Mouse (Mus musculus) neural tube, embryonic 11.5 days (tissue): Measurements from ENCODE around the gene Nthl1. TPM values are rescaled to one million over a fixed set of nuclear protein-coding genes. Genes with fewer than 3 reads are reported as not detected.
A peak's percentile ranks its signal among the peaks of the same experiment; 100 is the strongest.

Experiments
- ATAC-seq: fragments of 200-750 bp; cut with Nextera tagmentation; 2 replicates; pipeline ENCODE4 v1.8.0; 2017; ENCODE audit warnings: moderate number of reproducible peaks, mild to moderate bottlenecking, moderate TSS enrichment, moderate library complexity; ENCODE audit not compliant: insufficient read depth, low FRiP score, low TSS enrichment
- DNase-seq: peaks from one replicate; pipeline ENCODE4 v3.0.0-alpha.2; 2015; ENCODE audit warnings: low spot score
- H3K27ac ChIP-seq: fragments of 300-500 bp; sonication (generic); 2 replicates; pipeline ENCODE4 v1.5.1; 2014; ENCODE audit warnings: low read depth, mild to moderate bottlenecking, low read length
- H3K27me3 ChIP-seq: fragments of 300-500 bp; sonication (generic); 2 replicates; pipeline ENCODE4 v1.6.1; 2014; ENCODE audit warnings: mild to moderate bottlenecking, low read length, mixed read lengths; ENCODE audit not compliant: control insufficient read depth, insufficient read depth
- H3K36me3 ChIP-seq: fragments of 300-500 bp; sonication (generic); 2 replicates; pipeline ENCODE4 v1.6.1; 2014; ENCODE audit warnings: mild to moderate bottlenecking, low read length, moderate library complexity, mixed read lengths; ENCODE audit not compliant: control insufficient read depth, insufficient read depth
- H3K4me1 ChIP-seq: fragments of 300-500 bp; sonication (generic); 2 replicates; pipeline ENCODE4 v1.6.1; 2014; ENCODE audit warnings: low read length, mixed read lengths; ENCODE audit not compliant: control insufficient read depth, insufficient read depth
- H3K4me2 ChIP-seq: fragments of 300-500 bp; sonication (generic); 2 replicates; pipeline ENCODE4 v1.6.1; 2014; ENCODE audit warnings: low read depth, mild to moderate bottlenecking, moderate library complexity
- H3K4me3 ChIP-seq: fragments of 300-500 bp; sonication (generic); 2 replicates; pipeline ENCODE4 v1.5.1; 2014; ENCODE audit warnings: low read depth, low read length
- H3K9ac ChIP-seq: fragments of 300-500 bp; sonication (generic); 2 replicates; pipeline ENCODE4 v1.6.1; 2014; ENCODE audit warnings: mild to moderate bottlenecking, low read length
- H3K9me3 ChIP-seq: fragments of 300-500 bp; sonication (generic); 2 replicates; pipeline ENCODE4 v1.6.1; 2016; ENCODE audit warnings: low read length; ENCODE audit not compliant: control insufficient read depth
- WGBS: fragments of 180-500 bp; shearing (Covaris S2); extraction: QIAGEN DNeasy Blood & Tissue Kit; methylation state at CpG from one replicate; pipeline ENCODE4 v1.1.7; 2014; 5-methylcytosine and 5-hydroxymethylcytosine counted together
- polyA plus RNA-seq: library from polyadenylated mRNA; unstranded; fragments of >200 nt; fragmentation: Nextera tagmentation; extraction: Ambion mirVana; gene quantifications from 2 replicates; pipeline ENCODE4 v1.2.1, GENCODE M21; 2014

Gene Nthl1
- polyA plus RNA-seq, 1 experiment from 2014 or later, result 13.8 TPM

DNA sequence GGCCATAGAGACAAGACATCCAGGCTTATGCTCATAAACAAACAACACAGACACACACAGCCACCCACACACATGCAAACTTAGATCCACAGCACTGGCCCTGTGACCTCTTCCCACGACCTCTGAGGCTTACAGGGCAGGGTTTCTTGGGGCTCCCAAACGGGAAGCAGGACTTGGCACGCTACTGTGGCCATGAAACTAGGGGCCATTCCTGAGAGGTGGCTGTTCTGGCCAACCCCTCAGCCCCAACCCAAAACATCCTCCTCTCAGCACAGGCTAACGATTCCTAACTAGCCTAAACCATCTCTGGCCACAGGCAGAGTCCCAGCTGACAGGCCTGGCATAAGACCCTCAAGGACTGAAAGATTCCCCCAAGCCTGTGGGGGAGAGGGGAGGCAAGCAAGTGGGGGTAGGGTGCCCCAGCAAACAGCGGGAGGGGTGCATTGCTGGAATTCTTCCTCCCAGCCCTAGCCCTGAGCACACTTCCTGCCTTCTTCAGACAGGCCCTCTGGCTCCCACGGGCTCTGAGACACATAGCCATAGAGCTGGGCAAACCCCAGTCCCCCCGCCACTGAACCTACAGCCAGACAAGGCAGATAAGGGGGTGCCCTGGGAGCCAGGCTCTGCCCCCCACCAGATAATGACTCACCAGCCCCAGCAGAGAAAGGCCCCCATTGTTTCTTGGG, 11.7 kb downstream of the Nthl1 start:
- no peaks in the 10 kb centered on the region for H3K36me3 ChIP-seq
- 0 out of 2 replicates have a peak overlapping the region, but pooled peaks have one; percentile 9 for H3K4me2 ChIP-seq
- peak; percentile 30 for DNase-seq
- peak overlapping the region; percentile 29; the same call in 1 of the 2 replicates for H3K27ac ChIP-seq
- no peak overlapping the region for H3K4me3 ChIP-seq
- no peak overlapping the region for H3K9ac ChIP-seq
- no peaks in the 10 kb centered on the region for H3K9me3 ChIP-seq
- ATAC-seq, result no peak
- H3K4me1 ChIP-seq, result no peaks in the 10 kb centered on the region
- H3K27me3 ChIP-seq, result 0 out of 2 replicates have a peak, but pooled peaks cover 8% of the 10 kb centered on the region
- WGBS, result 52% methylated on average over 7 of the region's 7 CpGs

DNA sequence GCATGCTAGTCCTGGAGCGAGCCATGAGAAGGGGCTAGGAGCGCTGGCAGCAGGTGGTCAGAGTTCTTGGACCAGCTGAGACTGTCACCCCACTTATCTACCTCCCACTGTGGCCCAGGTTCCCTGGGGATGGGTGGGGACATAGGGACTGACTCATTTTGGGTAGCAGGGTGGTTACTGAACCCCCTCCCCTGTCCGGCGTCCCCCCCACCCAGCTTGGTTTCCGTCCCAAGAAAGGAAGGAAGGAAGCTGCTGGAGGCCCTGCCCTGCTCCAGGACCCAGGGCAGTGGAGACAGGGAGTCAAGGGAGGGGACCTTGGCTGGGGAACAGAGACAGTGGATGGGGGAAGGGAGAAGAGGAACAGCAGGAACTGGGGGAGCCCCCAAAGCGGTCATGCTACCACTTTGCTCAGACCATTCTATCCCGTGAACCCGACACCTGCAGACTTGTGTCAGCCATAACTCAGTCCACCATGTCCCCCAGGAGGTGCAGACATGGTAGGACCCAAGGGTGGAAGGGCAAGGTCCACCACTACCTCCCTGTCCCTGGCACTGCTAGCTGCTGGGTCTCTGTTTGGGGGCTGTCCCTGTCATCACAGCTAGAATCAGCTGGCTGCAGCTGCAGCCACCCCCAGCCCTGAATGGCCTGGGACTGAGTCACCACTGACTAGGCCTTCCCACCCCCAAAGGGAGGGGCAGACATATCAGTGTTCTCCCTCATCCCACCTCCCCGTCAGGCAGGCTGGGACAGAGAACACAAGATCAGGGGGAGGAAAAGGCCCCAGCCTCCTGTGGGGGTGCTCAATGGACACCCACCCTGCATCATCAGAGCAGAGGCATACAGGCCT, 12.6 kb downstream of the Nthl1 start:
- ATAC-seq (no peak), DNase-seq (no peak)
- H3K36me3 ChIP-seq, result no peaks in the 10 kb centered on the region
- H3K27me3 ChIP-seq, result 0 out of 2 replicates have a peak, but pooled peaks cover 8% of the 10 kb centered on the region
- peaks cover 3% of the 10 kb centered on the region for H3K4me1 ChIP-seq
- H3K27ac ChIP-seq, result 0 out of 2 replicates have a peak overlapping the region, but pooled peaks have one; percentile 29
- WGBS, result 88% methylated on average over 7 of the region's 9 CpGs
- H3K4me2 ChIP-seq, result 0 out of 2 replicates have a peak overlapping the region, but pooled peaks have one; percentile 9
- no peaks in the 10 kb centered on the region for H3K9me3 ChIP-seq
- H3K9ac ChIP-seq, result no peak overlapping the region
- H3K4me3 ChIP-seq, result no peak overlapping the region

DNA sequence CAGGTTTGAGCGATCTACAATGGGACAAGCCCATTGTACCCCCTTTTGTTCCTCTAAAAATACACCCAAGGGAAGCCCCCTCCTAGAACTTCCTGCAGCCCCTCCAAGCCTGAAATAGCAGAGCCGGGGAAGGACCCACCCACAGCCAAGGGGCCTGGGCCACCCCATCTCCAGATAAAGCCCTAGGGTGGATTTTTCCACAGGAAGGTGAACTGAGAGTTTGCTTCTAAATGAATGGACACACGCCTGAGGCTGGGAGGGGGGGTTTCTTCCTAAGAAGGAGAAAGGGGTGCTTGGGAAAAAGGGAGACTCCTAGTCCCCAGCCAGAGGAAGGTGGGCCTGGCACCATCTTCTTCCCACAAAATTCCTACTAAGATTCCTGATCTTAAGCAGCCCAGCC, 13.4 kb downstream of the Nthl1 start:
- Histone ChIP-seq H3K4me2 (no peak overlapping the region), H3K27ac (no peak overlapping the region), H3K27me3 (peaks cover 13% of the 10 kb centered on the region; the same call in 1 of the 2 replicates), H3K36me3 (no peaks in the 10 kb centered on the region), H3K9me3 (no peaks in the 10 kb centered on the region), H3K4me1 (peaks cover 7% of the 10 kb centered on the region), H3K9ac (no peak overlapping the region), H3K4me3 (no peak overlapping the region)
- WGBS, result 83% methylated on average over 3 of the region's 3 CpGs
- DNase-seq, result no peak
- ATAC-seq, result no peak

DNA sequence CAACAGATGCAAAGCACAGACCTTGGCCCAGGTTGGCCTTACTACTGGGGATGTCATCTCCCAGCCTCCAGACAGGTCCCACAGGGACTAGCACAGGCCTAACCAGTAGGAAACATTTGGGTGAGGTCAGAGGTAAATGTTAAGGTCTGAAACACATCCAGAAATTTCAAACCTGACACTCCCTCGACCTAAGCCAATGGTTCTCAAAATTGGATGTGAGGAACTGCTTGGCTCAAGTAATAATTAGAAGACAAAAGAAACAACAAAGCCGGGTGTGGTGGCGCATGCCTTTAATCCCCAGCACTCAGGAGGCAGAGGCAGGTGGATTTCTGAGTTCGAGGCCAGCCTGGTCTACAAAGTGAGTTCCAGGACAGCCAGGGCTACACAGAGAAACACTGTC, 13.9 kb downstream of the Nthl1 start:
- H3K27ac ChIP-seq, result no peak overlapping the region
- H3K4me2 ChIP-seq, result no peak overlapping the region
- no peak for DNase-seq
- H3K9me3 ChIP-seq, result no peaks in the 10 kb centered on the region
- peaks cover 16% of the 10 kb centered on the region; the same call in 1 of the 2 replicates for H3K27me3 ChIP-seq
- no peak overlapping the region for H3K9ac ChIP-seq
- ATAC-seq, result no peak
- no peaks in the 10 kb centered on the region for H3K36me3 ChIP-seq
- 85% methylated on average over 4 of the region's 4 CpGs for WGBS
- no peak overlapping the region for H3K4me3 ChIP-seq
- peaks cover 7% of the 10 kb centered on the region for H3K4me1 ChIP-seq

DNA sequence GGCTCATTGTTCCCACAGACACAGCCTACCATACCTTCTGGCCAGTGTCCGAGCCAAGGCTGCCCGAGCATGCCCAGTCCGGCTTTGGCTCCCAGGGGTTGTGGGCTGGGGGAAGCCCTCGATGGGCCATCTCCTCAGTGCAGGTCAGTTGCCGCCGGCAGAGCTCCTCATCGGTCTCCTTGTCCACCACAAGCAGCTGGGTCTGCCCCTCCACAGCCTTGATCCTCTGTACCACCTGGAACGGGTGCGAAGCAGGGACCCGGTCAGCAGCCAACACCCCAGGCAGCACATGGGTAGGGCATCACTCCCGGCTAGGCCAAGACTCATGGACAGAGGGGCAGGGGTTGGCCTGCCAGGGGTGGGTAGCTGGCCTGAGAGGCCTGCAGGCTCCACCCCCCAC, 15.0 kb downstream of the Nthl1 start:
- no peaks in the 10 kb centered on the region for H3K9me3 ChIP-seq
- no peak overlapping the region for H3K4me2 ChIP-seq
- no peaks in the 10 kb centered on the region for H3K36me3 ChIP-seq
- H3K4me1 ChIP-seq, result peaks cover 7% of the 10 kb centered on the region
- H3K9ac ChIP-seq, result no peak overlapping the region
- H3K27ac ChIP-seq, result no peak overlapping the region
- DNase-seq (no peak), ATAC-seq (no peak)
- peaks cover 16% of the 10 kb centered on the region; the same call in 1 of the 2 replicates for H3K27me3 ChIP-seq
- 81% methylated on average over 11 of the region's 11 CpGs for WGBS
- no peak overlapping the region for H3K4me3 ChIP-seq

DNA sequence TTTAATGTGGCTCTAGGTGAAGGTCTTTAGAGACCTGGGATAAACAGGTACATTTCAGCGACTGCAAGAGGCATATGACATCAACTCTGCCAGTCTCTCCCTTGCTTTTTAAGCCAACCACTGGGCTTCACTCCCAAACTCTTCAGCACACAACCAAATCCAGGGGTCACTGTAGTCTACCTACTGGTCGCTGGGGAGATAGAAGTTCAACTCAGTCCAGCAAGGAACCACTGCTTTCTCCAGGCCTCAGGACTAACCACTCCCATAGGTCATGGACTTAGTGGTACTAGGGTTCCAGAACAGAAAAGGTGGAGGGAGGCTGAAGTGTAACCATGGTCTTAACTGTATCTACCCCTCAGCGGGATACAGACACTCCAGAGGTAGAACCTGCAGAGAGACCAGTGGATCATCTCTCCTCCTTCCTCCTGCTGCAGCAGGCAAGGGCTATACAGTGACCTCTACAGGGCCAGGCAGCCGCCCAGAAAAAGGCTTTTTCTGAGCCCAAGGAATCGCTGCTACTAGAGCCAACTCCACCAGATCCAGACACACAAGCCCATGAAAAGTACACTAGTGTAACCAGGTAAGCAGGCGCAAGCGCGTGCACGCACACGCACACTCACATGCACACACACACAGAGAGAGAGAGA, 16.4 kb downstream of the Nthl1 start:
- H3K4me2 ChIP-seq, result peak overlapping the region; percentile 89; the same call in 1 of the 2 replicates
- peaks cover 16% of the 10 kb centered on the region; the same call in 1 of the 2 replicates for H3K27me3 ChIP-seq
- no peak overlapping the region for H3K9ac ChIP-seq
- ATAC-seq (no peak), DNase-seq (no peak)
- H3K4me3 ChIP-seq, result no peak overlapping the region
- no peaks in the 10 kb centered on the region for H3K36me3 ChIP-seq
- whole genome bisulfite sequencing, result 71% methylated on average over 10 of the region's 10 CpGs
- H3K9me3 ChIP-seq, result no peaks in the 10 kb centered on the region
- peaks cover 7% of the 10 kb centered on the region for H3K4me1 ChIP-seq
- H3K27ac ChIP-seq, result no peak overlapping the region

DNA sequence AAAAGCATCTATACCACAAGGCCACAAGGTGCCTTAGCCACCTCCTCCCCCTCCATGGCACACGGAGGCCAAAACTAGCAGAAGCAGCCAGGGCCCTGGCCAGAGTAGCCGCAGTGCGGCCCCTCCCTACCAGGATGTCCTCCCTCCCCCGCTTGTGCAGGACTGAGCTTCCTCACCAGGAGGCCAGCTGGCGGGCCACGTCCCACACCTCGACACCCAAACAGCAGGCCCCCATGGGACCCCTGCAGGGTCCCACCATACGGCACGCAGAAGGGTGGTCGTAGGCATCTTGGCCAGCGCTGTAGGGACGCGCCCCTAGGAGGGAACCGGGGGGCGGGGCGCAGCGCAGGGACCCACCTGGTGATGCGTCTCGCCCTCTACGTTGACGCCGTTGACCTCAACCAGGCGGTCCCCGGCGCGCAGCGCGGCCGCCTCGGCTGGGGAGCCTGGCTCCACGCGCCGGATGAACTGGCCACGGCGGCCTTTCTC, 17.1 kb downstream of the Nthl1 start:
- Histone ChIP-seq H3K4me3 (peak overlapping the region; percentile 50), H3K27me3 (peaks cover 16% of the 10 kb centered on the region; the same call in 1 of the 2 replicates), H3K36me3 (no peaks in the 10 kb centered on the region), H3K27ac (no peak overlapping the region), H3K9me3 (no peaks in the 10 kb centered on the region), H3K9ac (peak overlapping the region; percentile 68), H3K4me1 (peaks cover 7% of the 10 kb centered on the region), H3K4me2 (peak overlapping the region; percentile 89)
- ATAC-seq, result no peak
- DNase-seq, result peak; percentile 52
- 0% methylated on average over 35 of the region's 35 CpGs for WGBS

DNA sequence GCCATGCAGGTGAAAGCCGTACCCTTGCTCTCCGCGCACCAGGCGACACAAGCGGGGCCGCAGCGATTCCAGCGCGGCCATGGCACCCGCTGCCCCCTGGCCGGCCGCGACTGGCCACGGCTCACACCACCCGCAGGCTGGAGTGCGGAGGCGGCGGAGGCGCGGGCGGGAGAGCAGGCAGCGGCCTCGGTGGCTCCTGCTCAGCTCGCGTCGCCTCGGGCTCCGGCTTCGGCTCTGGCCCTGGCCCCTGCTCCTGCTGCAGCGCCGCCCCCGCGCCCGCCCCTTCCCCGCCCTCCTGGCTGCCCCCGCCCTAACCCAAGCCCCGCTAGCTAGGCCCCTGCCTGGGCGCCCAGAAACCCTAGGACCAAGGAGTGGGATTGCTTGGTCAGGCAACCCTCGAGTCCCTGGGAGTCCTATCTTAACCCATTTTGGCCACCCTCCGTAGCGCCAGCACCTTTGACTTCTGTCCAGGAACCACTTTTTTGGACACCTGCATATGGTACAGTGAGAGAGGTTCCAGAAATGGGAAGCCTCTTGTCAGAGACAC, 17.7 kb downstream of the Nthl1 start, which contains the start of gene Slc9a3r2:
Gene Slc9a3r2, minus strand, starts transcription at position 258 of the 547 bp plus-strand sequence.
- H3K27ac ChIP-seq, result no peak within 1 kb of the TSS
- WGBS, result under 1% methylated on average over 31 of the region's 41 CpGs
- ATAC-seq, result 0 out of 2 replicates have a peak, but pooled peaks have one; percentile 61

More for the DNA sequence above, 17.7 kb downstream of the Nthl1 start, which contains the start of gene Slc9a3r2:
- peak within 1 kb of the TSS; percentile 50 for H3K4me3 ChIP-seq
- H3K27me3 ChIP-seq, result peaks cover 16% of the 10 kb centered on the region; the same call in 1 of the 2 replicates
- DNase-seq, result peak; percentile 65
- peak within 1 kb of the TSS; percentile 68 for H3K9ac ChIP-seq
- H3K4me2 ChIP-seq, result peak within 1 kb of the TSS; percentile 89
- H3K36me3 ChIP-seq, result no peaks in the 10 kb centered on the region
- H3K4me1 ChIP-seq, result peaks cover 7% of the 10 kb centered on the region
- no peaks in the 10 kb centered on the region for H3K9me3 ChIP-seq
